Mouse (Mus musculus) induced T-regulatory cell, adult 2 months (primary cell): ENCODE measurements around the gene Mthfsl.
"Not testable (repeated sequence)": the region's sequence is repeated elsewhere in the genome, so short reads cannot be mapped to it uniquely, and the experiment has no call there.

ENCODE experiments used
- DNase-seq: peaks from one replicate; pipeline ENCODE4 v3.0.0-alpha.2; 2012; ENCODE audit warnings: low read depth

Mthfsl gene

GRCm38 (mm10) chr9:88719989-88720537, at the start of gene Mthfsl:
Mthfsl (minus strand) TSS chr9:88720296.
- DNase-seq, result peak; percentile 60

GRCm38 (mm10) chr9:88769470-88769869, 49.4 kb upstream of the Mthfsl start:
- DNase-seq, result not testable (repeated sequence)

- DNase-seq, result not testable (repeated sequence)
Measured at GRCm38 (mm10) chr9:88746687-88747086, 26.6 kb upstream of the Mthfsl start.

GRCm38 (mm10) chr9:88746046-88746445, 25.9 kb upstream of the Mthfsl start:
- DNase-seq, result not testable (repeated sequence)

- not testable (repeated sequence) for DNase-seq
Measured at GRCm38 (mm10) chr9:88735289-88735688, 15.2 kb upstream of the Mthfsl start.

- peak; percentile 20 for DNase-seq
Measured at GRCm38 (mm10) chr9:88733182-88733581, 13.1 kb upstream of the Mthfsl start.

GRCm38 (mm10) chr9:88732334-88732733, 12.2 kb upstream of the Mthfsl start:
- not testable (repeated sequence) for DNase-seq

- DNase-seq, result peak; percentile 79
Measured at GRCm38 (mm10) chr9:88731728-88732127, 11.6 kb upstream of the Mthfsl start, which contains the start of gene Bcl2a1d. Bcl2a1d (minus strand) TSS chr9:88731914.

GRCm38 (mm10) chr9:88728311-88728710, 8.2 kb upstream of the Mthfsl start:
- DNase-seq, result peak; percentile 16

- DNase-seq, result peak; percentile 51
Measured at GRCm38 (mm10) chr9:88721628-88722027, 1.5 kb upstream of the Mthfsl start.

GRCm38 (mm10) chr9:88719073-88719921, 799 bp downstream of the Mthfsl start:
- peak; percentile 45 for DNase-seq

GRCm38 (mm10) chr9:88718593-88718992, 1.5 kb downstream of the Mthfsl start:
- peak; percentile 21 for DNase-seq

GRCm38 (mm10) chr9:88718140-88718539, 2.0 kb downstream of the Mthfsl start:
- DNase-seq, result peak; percentile 42

GRCm38 (mm10) chr9:88714515-88714914, 5.6 kb downstream of the Mthfsl start:
- DNase-seq, result not testable (repeated sequence)

- not testable (repeated sequence) for DNase-seq
Measured at GRCm38 (mm10) chr9:88712164-88712749, 7.8 kb downstream of the Mthfsl start.

GRCm38 (mm10) chr9:88710910-88711438, 9.1 kb downstream of the Mthfsl start:
- DNase-seq, result not testable (repeated sequence)

- DNase-seq, result not testable (repeated sequence)
Measured at GRCm38 (mm10) chr9:88710439-88710838, 9.7 kb downstream of the Mthfsl start.

- DNase-seq, result peak; percentile 55
Measured at GRCm38 (mm10) chr9:88709794-88710193, 10.3 kb downstream of the Mthfsl start.

- no peak for DNase-seq
Measured at GRCm38 (mm10) chr9:88709304-88709703, 10.8 kb downstream of the Mthfsl start.

- DNase-seq, result no peak
Measured at GRCm38 (mm10) chr9:88706700-88707099, 13.4 kb downstream of the Mthfsl start.

- DNase-seq, result not testable (repeated sequence)
Measured at GRCm38 (mm10) chr9:88705157-88705556, 14.9 kb downstream of the Mthfsl start.

- not testable (repeated sequence) for DNase-seq
Measured at GRCm38 (mm10) chr9:88698746-88699145, 21.4 kb downstream of the Mthfsl start.
